Mouse (Mus musculus) layer of hippocampus, adult 9-10 months (tissue): Measurements from ENCODE around the gene Ffar1.
"Not testable (repeated sequence)": the region's sequence is repeated elsewhere in the genome, so short reads cannot be mapped to it uniquely, and the experiment has no call there.

Source experiments
- DNase-seq: peaks from one replicate; pipeline ENCODE4 v3.0.0; 2022; ENCODE audit warnings: low spot score

Gene Ffar1

DNA sequence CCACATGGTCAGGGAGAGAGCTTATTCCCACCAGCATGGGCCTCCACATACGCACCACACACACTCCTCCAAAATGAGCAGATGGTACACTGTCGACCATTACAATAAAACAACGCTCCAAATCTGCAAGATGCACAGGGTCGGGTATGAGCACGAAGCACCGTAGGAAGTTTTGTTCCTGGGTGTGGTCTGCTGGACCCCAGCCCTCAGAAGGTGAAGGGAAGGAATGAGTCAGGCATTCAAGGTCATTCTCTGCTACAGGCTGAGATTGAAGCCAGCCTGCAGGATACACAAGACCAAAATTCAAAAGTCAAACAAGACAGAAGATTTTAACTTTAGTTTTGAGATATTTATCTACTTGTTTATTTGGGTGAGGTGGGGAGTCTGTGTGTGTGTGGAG, 13.4 kb downstream of the Ffar1 start:
- no peak for DNase-seq

DNA sequence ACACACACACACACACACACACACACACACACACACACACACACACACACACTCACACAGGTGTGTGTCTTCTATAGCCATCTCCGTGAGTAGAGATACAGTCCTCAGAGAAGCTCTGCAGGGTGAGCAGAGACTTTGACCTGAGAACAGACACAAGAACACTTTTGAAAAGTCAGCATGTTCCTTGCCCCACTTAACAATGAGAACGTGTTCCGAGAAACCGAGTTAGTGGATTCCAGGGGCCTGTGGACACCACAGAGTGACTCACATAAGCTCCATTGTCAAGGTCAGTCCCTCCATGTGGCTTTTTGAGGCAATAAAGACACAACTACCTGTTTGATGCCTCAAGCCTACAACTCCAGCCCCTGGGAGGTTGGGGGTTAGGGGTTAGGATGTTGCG, 14.0 kb downstream of the Ffar1 start:
- no peak for DNase-seq

DNA sequence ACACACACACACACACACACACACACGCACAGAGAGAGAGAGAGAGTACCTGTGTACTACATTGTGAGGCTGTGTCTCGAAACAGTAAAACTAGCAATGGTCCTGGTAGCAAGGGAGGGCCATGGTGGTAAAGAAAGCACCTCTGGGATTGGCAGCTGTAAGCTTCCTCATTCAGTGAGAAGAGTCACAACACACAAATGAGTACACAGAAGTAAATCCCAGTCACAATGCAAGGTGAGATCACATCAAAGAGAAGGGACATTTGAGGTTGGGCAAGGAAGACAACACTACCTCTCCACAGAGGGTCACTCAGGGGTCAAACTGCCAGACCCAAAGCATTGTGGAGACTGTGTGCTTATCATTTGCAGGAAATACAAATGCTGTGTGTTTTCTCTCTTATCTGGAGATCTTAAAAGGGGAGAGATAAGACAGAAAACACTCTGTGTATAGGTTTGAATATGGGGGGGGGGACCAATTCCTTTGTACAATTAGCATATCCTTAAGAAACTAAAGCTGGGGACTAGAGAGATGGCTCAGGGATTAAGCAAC, 14.8 kb downstream of the Ffar1 start:
- no peak for DNase-seq

DNA sequence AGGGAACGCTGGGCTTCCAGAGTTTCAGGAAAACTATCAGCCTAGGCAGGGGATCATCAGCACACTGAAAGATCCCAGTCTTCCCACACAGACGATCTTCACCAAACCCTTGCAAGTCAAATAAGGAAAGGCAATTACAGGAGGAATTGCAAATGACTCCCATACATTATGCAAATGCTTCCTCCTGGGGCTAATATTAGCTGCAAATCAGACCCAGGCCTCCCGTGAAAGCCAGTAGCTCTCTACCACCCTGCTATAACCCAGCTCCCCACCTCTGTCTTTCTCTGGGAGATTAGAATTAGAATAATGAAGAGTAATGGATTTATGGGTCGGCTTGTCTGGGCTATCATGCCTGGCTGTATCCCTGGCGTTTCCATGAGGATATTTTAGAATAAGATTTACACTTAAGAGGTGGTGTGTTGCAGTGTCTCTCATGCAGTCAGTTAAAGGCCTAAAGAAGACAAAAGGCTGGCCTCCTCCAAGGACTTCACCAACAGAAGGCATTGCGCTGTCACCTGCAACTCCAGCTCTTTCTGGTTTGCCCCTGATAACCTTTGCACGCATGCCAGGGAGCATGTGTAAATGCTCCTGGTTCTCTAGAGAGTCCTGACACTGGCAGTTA, 16.6 kb downstream of the Ffar1 start:
- DNase-seq, result no peak

DNA sequence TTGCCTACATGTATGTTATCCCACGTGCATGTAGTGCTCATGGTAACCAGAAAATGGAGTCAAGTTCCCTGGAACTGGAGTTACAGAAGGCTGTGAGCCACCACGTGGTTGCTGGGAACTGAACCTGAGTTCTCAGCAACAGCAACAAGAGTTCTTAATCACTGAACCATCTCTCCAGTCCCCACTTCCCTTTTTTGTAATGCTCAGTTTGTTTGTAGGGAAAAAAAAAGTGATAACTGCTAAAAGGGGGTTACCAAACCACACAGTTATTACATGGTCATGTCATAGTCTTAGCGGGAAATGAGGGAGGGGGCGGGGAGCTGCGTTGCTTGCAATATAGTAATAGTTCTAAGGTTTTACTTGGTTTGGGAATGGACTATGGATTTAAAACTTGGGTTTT, 19.3 kb downstream of the Ffar1 start:
- DNase-seq, result no peak

DNA sequence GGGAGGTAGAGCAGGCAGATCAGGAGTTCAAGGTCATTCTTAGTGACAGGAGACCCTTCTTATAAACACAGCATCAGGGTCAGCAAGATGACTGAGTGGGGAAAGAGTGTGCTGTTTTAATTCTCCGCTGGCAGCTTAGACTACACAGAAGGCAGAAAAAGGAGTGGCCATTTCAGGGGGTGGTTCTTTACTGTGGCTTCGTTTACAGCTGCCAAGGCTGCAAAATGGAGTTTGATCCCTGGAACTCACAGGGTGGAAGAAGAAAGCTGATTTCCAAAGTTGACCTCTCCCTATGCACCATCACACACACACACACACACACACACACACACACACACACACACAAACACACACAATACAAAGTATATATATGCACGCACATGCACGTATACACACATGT, 20.0 kb downstream of the Ffar1 start:
- no peak for DNase-seq

DNA sequence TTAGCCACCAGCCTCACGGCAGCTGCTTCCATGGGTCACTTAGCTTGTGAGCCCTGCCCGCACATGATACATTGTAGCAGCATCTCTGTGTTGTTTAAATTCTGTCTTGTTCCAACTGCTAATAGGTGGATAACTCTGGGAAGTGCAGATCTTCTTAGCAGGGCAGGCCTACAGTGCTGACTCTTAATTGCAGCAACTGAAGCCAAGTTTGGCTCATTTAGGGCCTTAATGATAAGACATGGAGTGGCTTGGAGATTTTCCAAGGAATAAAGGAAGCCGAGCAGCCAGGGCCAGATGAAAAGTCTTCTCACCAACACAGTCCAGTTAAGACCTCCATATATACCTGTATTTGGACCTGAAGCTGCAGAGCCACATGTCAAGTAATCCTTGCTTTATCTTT, 21.1 kb downstream of the Ffar1 start:
- DNase-seq, result no peak

DNA sequence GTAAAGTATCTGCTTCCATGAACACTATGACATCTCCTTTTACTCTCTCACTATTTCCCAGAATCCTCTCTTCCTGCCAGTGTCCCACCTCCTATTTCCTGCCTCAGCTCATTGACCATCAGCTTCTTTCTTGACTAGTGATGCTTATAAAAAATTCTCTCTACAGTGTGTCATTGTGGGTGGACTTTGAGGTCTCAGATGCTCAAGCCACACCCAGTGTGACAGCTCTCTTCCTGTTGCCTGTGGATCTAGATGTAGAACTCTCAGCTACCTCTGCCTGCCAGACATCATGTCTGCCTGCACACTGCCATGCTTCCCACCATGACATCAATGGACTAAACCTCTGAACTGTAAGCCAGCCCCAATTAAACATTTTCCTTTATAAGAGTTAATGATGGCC, 24.1 kb downstream of the Ffar1 start:
- DNase-seq, result no peak

DNA sequence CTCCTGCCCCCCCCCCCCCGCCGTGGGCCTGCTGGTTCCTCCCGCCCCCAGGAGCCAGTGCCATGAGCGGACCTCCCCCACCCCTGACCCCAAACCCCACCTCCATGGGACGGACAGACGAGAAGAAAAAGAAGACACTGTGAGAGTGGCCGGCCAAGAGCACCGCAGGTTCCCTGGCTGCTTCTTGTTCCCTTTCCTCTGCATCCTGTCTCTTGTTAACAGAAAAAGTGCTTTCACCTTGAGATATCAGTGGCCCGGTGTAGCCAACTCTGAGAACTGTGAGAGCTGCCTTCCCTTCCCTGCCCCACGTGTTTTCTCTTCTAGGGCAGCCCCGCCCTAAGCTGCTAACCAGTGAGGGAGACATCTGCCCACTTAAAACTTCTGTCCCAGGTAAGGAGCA, 28.7 kb downstream of the Ffar1 start:
- DNase-seq, result not testable (repeated sequence)

DNA sequence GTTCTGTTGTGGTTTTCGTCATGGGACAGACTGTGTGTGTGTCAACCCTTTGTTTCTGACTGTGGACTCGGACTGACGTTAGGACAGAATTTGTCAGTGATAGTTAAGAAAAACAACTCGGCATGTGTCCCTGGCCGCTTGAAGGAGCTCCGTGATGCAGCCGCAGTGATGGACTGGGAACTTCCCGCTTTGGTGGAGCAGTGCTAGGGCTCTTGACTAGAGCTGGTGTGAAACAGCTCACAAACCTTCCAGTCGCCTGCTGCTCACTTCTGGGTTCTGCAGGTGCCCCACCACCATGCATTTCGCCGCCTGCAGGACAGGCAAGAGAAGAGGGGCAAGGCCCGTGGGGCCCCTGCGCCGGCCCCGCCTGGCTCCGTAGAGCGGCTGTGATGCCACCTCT, 29.1 kb downstream of the Ffar1 start:
- DNase-seq, result no peak

DNA sequence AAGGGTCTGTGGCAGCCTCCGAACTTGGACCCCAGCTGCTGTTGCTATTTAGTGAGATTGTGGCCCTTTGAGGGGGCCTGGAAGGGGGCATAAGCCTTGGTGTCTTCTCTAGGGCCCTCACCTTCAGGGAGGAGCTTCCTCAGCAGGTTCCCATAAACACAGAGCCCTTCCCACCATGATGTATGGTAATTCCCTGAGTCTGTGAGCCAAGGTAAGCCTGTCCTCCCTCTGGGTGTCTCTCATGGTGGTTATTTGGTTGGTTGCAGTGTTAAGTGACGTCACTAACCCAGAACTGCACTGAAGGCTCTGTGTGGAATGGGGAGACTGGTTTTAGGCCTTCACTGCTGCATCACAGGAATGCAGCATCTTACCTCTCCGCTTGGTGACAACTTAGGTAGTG, 31.9 kb downstream of the Ffar1 start:
- DNase-seq, result no peak

DNA sequence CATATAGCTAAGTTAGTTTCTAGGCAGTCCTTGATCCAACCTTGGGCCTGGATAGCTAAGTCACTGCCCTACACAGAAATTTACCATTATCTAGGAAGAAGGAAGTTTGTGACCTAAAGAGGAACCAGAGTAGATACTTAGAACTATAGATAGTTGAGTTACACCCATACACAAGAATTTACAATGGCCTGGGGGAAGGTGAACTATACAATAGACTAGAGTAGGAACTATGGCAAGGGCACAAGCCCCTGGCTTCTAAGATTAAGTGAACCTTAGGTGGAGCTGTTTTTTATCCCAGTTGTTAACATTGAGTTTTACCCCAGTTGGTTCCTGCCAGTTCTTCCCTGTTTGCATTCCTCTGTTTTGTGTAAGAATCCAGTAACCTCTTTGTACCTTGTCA, 32.5 kb downstream of the Ffar1 start:
- not testable (repeated sequence) for DNase-seq

DNA sequence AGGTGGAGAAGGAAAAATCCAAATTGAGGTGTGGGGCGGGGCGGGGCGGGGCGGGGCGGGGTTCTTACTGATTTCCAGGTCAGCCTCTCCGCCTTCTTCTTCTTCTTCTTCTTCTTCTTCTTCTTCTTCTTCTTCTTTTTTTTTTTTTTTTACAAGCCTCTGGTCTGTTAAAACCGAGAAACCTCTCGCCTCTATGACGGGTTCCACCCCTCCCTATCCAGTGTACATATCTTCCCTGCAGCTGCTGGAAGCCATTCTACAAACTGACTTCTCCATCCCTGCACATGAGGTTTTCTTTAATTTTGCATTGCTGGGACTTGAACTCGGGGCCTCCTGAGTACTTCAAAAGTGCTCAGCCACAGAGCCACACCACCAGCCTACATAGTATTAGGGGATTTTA, 34.7 kb downstream of the Ffar1 start:
- DNase-seq, result no peak

DNA sequence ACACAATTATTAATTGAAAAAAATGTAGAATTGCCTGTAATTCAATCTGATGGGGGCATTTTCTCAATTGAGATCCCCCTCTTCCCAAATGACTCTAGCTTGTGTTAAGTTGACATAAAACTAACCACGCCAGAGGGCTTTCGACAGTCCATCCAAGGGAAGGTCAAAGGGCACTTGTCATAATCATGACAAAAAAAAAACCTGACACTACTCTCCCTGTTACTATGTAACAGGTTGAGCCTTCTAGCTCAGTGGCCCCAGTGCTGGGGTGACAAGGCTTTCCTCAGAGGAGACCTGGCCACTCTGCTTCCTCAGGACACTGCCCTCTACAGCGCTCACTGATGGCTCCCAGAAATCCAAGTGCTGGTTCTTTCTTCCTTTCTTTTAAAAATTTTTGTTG, 37.1 kb downstream of the Ffar1 start:
- no peak for DNase-seq

DNA sequence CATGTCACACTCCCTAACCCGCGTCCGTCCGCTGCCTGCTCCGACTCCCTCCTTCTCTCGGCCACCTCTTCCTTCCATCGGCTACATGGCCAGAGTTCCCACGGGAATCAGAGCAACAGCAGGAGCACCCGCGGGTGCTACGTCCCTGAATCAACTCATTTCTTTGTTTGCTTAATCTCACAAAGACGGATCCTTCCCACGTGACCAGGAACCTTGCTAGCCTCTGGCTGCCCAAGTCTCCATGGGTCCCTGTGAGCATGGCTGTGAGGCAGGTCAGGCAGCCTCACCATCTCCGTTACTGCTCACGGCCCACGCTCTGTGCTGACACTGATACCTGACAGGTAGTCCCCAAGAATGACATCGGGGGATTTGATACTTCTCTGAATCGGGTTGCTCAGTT, 37.7 kb downstream of the Ffar1 start, which contains the start of gene Ffar2:
Gene Ffar2 (minus strand): TSS at position 101 of the 400 bp plus-strand sequence.
- no peak for DNase-seq

DNA sequence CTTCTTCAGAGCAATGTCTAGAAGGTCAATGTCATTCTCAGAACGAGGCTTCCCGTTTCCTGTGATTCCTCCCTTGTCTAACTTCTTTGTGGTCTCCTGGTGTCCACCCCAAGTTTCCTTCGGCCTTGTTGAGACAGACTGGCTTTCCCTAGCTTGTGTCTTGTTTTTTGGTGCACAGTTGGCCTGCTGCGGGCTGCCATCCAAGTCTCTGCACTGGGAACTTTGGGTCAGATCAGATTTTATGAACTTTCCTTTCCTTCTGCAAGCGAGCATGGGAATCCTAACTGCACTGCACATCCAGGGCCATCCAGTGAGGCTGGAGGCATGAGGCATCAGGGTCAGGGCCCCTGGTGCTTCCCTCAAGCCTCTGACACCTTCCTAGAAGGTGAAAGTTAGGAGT, 39.8 kb downstream of the Ffar1 start:
- DNase-seq, result no peak

DNA sequence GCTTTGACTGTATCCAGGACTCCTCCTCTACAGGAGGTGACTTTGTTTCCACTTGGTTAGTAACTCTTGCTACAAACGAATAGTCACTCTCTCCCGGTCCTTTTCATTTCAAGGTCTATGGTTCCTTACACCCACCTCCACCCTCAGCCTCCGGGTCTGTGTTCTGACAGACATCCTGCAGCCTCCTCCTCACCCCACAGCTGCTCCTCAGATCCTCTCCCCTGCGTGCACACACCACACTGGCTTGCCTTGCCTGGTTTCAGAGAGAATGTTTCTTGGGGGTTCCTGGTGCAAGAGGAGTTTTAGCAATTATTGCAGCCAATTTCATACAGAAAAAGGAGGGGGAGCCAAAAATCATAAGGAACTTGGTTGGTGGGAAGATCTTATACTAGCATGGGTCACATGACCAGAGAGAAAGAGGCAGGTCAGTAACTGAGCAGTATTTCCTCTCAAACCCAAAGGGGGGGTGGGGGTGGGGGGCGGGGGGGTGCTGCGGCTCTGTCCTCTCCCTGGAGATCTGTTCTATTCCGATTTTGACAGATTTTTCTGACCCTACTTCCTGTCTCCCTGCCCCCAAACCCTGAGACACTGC, 40.4 kb downstream of the Ffar1 start:
- no peak for DNase-seq

DNA sequence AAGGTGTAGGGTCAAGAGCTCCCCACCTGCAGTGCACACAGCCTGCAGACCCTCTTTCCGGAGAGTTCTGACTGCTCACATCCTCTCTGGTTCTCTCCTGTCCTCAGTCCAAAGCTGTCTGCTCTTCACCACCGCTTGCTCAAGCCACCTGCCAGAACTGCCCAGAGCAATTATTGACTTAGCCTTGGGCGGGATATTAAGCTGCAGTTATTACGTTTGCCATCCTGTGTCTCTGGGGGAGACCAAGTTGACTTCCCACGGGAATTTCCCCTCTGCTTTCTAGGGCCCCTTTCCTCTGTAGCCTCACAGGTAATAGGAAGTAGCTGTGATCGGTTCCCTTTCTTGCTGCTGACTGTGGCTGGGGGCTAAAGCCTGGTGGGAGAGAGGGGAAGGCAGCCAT, 41.2 kb downstream of the Ffar1 start:
- DNase-seq, result no peak

DNA sequence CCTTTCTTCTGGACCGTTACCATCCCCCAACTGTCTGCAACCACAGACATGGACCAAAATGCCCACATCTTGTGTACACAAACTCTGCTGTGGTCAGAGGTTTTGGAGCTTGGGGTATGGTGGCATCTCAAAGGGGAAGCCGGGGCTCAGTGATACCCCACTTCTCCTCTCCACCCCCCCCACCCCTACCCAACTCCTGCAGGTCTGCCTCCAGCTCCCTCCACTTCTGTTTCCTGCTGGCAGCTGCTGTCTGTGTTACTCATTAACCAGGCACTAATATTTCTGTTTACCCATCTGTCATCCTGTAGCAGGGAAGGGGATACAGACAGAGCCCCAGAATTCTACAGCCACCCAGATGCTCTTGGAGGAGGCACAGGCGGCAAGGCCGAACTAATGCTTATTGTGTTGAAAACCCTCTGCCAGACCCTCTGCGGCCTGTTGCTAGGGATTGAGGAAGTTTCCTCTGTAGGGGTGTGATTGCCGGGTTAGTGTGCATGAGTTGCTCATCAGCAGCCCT, 49.0 kb downstream of the Ffar1 start:
- peak; percentile 11 for DNase-seq

DNA sequence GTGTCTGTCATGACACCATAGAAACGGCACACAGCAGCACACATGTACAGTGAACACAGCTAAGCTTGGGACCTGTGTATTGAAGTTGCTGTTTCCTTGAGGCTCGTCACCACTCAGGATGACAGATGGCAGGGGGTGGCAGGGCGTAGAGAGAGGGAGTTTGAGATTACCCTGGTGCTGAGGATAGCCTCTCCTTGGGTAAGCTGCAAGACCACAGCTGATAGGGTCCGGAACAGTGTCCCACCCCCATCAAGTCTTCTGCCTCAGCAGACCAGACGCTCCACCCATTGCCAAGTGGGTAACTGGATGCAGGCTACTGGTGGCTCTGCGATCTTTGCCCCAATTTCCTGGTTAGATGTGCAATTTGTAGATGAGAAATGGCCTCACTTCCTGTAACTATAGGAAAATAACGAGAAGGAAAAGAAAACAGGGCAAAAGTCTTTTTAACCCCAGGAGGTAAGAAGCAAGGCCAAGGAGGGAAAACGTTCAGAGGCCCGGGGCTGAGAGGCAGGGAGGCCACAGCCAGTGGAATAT, 49.5 kb downstream of the Ffar1 start:
- no peak for DNase-seq

DNA sequence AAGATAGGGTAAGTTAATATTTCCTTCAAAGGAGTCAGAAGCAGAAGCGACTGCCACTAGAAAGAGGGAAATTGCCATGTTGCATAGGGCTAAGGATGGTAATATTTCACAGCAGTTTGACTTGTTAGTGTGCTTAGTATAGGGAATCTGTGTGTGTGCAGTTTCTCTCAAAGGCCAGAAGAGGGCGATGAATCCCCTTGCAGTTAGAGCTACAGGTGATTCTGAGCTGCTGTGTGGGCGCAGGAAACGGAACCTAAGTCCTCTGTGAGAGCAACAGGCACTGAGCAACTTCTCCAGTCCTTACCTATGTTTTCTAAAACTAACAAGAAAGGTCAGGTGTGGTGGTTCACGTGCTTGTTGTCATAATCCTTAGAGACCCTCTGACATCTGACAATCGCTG, 51.0 kb downstream of the Ffar1 start:
- no peak for DNase-seq
